Mouse (Mus musculus) bone marrow macrophage, adult 2 months (primary cell): Measurements from ENCODE around the gene Ano7.

Experiments used
- CTCF ChIP-seq: IDR thresholded peaks from 2 replicates; pipeline ENCODE4 v1.5.1; 2012; ENCODE audit warnings: low read depth, mild to moderate bottlenecking, low read length, moderate library complexity
- POLR2A ChIP-seq: IDR thresholded peaks from 2 replicates; pipeline ENCODE4 v1.6.1; 2012; ENCODE audit warnings: mild to moderate bottlenecking, low read depth, low read length, borderline replicate concordance

DNA sequence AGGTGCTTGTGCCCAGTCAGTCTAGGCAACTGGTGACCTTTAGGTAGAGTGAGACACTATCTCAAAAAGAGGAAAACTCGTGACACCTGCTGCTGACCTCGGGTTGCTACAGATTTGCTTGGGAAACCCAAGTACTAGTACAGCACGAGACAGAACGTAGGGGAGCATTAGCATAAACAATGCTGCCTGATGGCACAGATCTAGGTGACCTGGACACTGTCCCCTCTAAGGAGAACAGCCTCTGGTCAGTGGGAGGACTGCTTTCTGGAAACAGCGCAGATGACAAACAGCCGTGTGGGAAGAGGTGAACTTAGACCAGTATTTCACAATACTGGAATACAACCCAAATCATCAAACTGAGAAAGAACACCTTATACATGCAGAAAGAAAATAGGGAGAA, 58.4 kb downstream of the Ano7 start:
- TF ChIP-seq CTCF = no peak
- no peak for TF ChIP-seq POLR2A
